Mouse (Mus musculus) limb, embryonic 13.5 days (tissue): Measurements from ENCODE around the gene Snai1. TPM values are rescaled to one million over a fixed set of nuclear protein-coding genes. Genes with fewer than 3 reads are reported as not detected.

Experiments
- ATAC-seq: fragments of 200-750 bp; cut with Nextera tagmentation; 2 replicates; pipeline ENCODE4 v1.8.0; 2017; ENCODE audit warnings: low read depth, moderate number of reproducible peaks, moderate TSS enrichment; ENCODE audit not compliant: low FRiP score
- H3K27ac ChIP-seq: fragments of 300-500 bp; sonication (generic); 2 replicates; pipeline ENCODE4 v1.5.1; 2015; ENCODE audit warnings: inconsistent platforms, mild to moderate bottlenecking, moderate library complexity
- H3K27me3 ChIP-seq: fragments of 300-500 bp; sonication (generic); 2 replicates; pipeline ENCODE4 v1.6.1; 2015; ENCODE audit warnings: mild to moderate bottlenecking, inconsistent platforms
- H3K36me3 ChIP-seq: fragments of 300-500 bp; sonication (generic); 2 replicates; pipeline ENCODE4 v1.6.1; 2015; ENCODE audit warnings: inconsistent platforms, mild to moderate bottlenecking, moderate library complexity
- H3K4me1 ChIP-seq: fragments of 300-500 bp; sonication (generic); 2 replicates; pipeline ENCODE4 v1.6.1; 2015; ENCODE audit warnings: inconsistent platforms
- H3K4me2 ChIP-seq: fragments of 300-500 bp; sonication (generic); replicated peaks from 2 replicates; pipeline ENCODE4 v1.6.1; 2015; ENCODE audit warnings: inconsistent platforms, mild to moderate bottlenecking, moderate library complexity
- H3K4me3 ChIP-seq: fragments of 300-500 bp; sonication (generic); 2 replicates; pipeline ENCODE4 v1.5.1; 2015; ENCODE audit warnings: moderate library complexity, mild to moderate bottlenecking, inconsistent platforms
- H3K9ac ChIP-seq: fragments of 300-500 bp; sonication (generic); 2 replicates; pipeline ENCODE4 v1.6.1; 2015; ENCODE audit warnings: mild to moderate bottlenecking, inconsistent platforms
- H3K9me3 ChIP-seq: fragments of 300-500 bp; sonication (generic); 2 replicates; pipeline ENCODE4 v1.6.1; 2016; ENCODE audit warnings: inconsistent platforms
- WGBS: fragments of 180-500 bp; shearing (Covaris S2); methylation state at CpG from one replicate; pipeline ENCODE4 v1.1.7; 2015; 5-methylcytosine and 5-hydroxymethylcytosine counted together
- polyA plus RNA-seq: library from polyadenylated mRNA; unstranded; fragments of >200 nt; fragmentation: Nextera tagmentation; extraction: Ambion mirVana; gene quantifications from 2 replicates; pipeline ENCODE4 v1.2.1, GENCODE M21; 2015

Gene Snai1
- polyA plus RNA-seq, 1 experiment from 2014 or later, result 72.6 TPM

DNA sequence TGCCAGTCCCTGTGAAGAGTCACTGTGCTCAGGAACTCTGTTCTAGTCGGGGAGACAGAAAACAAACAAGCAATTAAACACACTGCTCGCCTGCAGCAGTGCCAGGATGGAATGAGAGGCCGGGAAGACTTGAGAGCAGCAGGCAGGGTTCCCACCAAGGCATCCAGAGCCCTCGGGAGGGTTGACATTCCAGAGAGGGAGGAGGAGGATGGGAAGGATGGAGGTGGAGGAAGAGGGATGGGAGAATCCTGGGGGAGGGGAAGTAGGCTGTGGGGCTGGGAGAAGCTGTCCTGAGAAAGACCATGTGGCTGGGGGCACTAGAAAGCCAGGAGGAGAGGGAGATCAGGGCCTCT, 6.0 kb downstream of the Snai1 start:
- Histone ChIP-seq H3K9me3 (no peaks in the 10 kb centered on the region), H3K9ac (peak overlapping the region; percentile 81; the same call in 1 of the 2 replicates), H3K36me3 (peaks cover 26% of the 10 kb centered on the region), H3K4me1 (peaks cover 74% of the 10 kb centered on the region), H3K27ac (peak overlapping the region; percentile 96), H3K4me3 (no peak overlapping the region), H3K4me2 (peak overlapping the region; percentile 92), H3K27me3 (no peaks in the 10 kb centered on the region)
- 3% methylated on average over 4 of the region's 4 CpGs for WGBS
- ATAC-seq, result no peak

DNA sequence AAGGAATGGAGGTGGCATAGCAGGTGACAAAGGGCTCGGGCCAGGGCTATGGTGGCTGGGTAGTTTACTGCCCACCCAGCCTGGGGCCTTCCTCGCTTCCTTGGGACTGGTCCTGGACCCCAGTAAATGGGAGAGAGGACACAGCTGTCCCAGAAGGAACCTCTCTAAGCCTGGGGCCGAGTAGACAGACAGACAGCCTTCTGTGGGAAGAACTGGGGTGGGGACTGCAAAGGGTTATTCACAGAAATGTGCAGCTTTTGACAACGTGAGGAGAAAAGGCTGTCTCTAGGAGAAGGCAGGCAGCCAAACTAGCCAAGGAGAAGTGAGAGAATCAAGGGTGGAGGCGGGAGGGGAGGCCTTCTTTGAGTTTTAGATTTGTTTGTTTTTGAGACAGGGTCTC, 6.5 kb downstream of the Snai1 start:
- peaks cover 26% of the 10 kb centered on the region for H3K36me3 ChIP-seq
- no peaks in the 10 kb centered on the region for H3K9me3 ChIP-seq
- 46% methylated on average over 5 of the region's 5 CpGs for WGBS
- no peaks in the 10 kb centered on the region for H3K27me3 ChIP-seq
- no peak overlapping the region for H3K4me3 ChIP-seq
- H3K9ac ChIP-seq, result peak overlapping the region; percentile 81; the same call in 1 of the 2 replicates
- no peak for ATAC-seq
- H3K27ac ChIP-seq, result peak overlapping the region; percentile 96
- no peak overlapping the region; the same call in 1 of the 2 replicates for H3K4me2 ChIP-seq
- H3K4me1 ChIP-seq, result peaks cover 69% of the 10 kb centered on the region

- Histone ChIP-seq H3K4me2 (no peak overlapping the region), H3K36me3 (peaks cover 16% of the 10 kb centered on the region), H3K9me3 (no peaks in the 10 kb centered on the region), H3K4me1 (peaks cover 48% of the 10 kb centered on the region), H3K27me3 (no peaks in the 10 kb centered on the region), H3K27ac (peak overlapping the region; percentile 85), H3K9ac (peak overlapping the region; percentile 4; the same call in 1 of the 2 replicates), H3K4me3 (no peak overlapping the region)
- ATAC-seq, result no peak
- WGBS, result 49% methylated on average over 18 of the region's 18 CpGs
These were observed 8.6 kb downstream of the Snai1 start for GRCm38 (mm10) chr2:167546447-167547195.

GRCm38 (mm10) chr2:167547444-167547843, 9.4 kb downstream of the Snai1 start:
- no peak for ATAC-seq
- WGBS, result 65% methylated on average over 8 of the region's 8 CpGs
- H3K27ac ChIP-seq, result peak overlapping the region; percentile 85

GRCm38 (mm10) chr2:167548961-167549360, 11.0 kb downstream of the Snai1 start:
- Histone ChIP-seq H3K4me1 (peaks cover 35% of the 10 kb centered on the region), H3K27ac (no peak overlapping the region), H3K4me2 (no peak overlapping the region), H3K36me3 (no peaks in the 10 kb centered on the region), H3K9me3 (no peaks in the 10 kb centered on the region), H3K4me3 (no peak overlapping the region), H3K27me3 (no peaks in the 10 kb centered on the region), H3K9ac (no peak overlapping the region)
- 71% methylated on average over 7 of the region's 7 CpGs for WGBS
- no peak for ATAC-seq

More at GRCm38 (mm10) chr2:167547444-167547843, 9.4 kb downstream of the Snai1 start:
- Histone ChIP-seq H3K4me3 (no peak overlapping the region), H3K36me3 (peaks cover 7% of the 10 kb centered on the region), H3K9me3 (no peaks in the 10 kb centered on the region), H3K4me1 (peaks cover 40% of the 10 kb centered on the region), H3K4me2 (no peak overlapping the region), H3K27me3 (no peaks in the 10 kb centered on the region), H3K9ac (no peak overlapping the region)

GRCm38 (mm10) chr2:167550341-167550854, 12.4 kb downstream of the Snai1 start:
- H3K9ac ChIP-seq, result no peak overlapping the region

DNA sequence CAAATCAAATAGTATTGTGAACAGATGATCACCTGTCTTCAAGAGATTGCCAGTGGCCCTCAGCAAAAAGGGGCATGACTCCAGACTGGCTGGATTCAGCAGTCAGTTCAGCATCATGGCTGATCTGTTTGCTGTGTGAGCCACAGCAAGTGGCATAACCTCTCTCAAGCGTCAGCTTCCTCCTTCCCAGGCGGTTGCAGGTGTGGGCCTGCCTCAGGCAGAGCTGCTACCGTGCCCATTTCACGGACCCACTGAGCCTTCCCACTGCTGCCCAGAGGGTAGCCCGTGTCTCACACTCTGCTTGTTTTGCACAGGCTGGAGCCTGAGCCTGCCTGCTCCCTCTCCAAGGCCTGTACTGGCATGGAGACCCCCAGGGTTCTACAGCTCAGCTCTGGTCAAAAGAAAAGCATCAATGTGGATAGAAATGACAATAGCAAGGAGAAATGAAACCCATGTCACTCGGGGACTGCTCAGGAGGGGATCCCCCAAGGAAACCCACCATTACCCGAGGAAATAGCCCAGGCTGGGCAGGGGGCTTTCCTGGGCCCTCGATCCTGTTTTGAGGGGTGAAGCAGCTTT, 13.4 kb downstream of the Snai1 start:
- Histone ChIP-seq H3K4me3 (no peak overlapping the region), H3K4me1 (peaks cover 28% of the 10 kb centered on the region), H3K27me3 (no peaks in the 10 kb centered on the region), H3K27ac (no peak overlapping the region), H3K9ac (no peak overlapping the region), H3K4me2 (no peak overlapping the region), H3K9me3 (no peaks in the 10 kb centered on the region), H3K36me3 (no peaks in the 10 kb centered on the region)
- ATAC-seq, result no peak
- WGBS, result 65% methylated on average over 8 of the region's 8 CpGs

More at GRCm38 (mm10) chr2:167550341-167550854, 12.4 kb downstream of the Snai1 start:
- WGBS, result 70% methylated on average over 8 of the region's 8 CpGs
- no peaks in the 10 kb centered on the region for H3K27me3 ChIP-seq
- no peaks in the 10 kb centered on the region for H3K9me3 ChIP-seq
- ATAC-seq, result no peak
- no peak overlapping the region for H3K4me3 ChIP-seq
- peaks cover 33% of the 10 kb centered on the region for H3K4me1 ChIP-seq
- no peak overlapping the region for H3K27ac ChIP-seq
- H3K36me3 ChIP-seq, result no peaks in the 10 kb centered on the region
- no peak overlapping the region for H3K4me2 ChIP-seq

DNA sequence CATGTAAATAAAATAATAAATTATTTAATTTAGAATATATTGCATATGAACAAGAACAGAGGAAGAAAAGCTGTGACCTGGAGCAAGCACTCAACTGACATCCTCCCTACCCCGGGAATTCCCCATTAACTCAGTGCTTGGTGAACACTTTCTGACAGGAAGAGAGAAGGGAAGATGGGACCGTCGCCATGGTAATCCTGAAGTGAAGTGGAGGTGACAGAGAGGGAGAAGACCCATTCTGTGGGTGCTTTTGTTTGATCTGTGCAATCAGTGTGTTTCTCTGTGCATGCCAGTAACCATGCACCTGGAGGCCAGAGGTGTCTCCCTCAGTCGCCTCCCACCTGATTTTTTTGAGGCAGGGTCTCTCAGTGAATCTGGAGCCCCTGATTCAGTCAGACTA, 14.3 kb downstream of the Snai1 start:
- H3K27me3 ChIP-seq, result no peaks in the 10 kb centered on the region
- peaks cover 20% of the 10 kb centered on the region for H3K4me1 ChIP-seq
- no peaks in the 10 kb centered on the region for H3K9me3 ChIP-seq
- no peak overlapping the region for H3K9ac ChIP-seq
- H3K4me2 ChIP-seq, result no peak overlapping the region
- no peak overlapping the region for H3K4me3 ChIP-seq
- H3K27ac ChIP-seq, result no peak overlapping the region
- no peak for ATAC-seq
- 81% methylated on average over 4 of the region's 4 CpGs for WGBS
- no peaks in the 10 kb centered on the region for H3K36me3 ChIP-seq

GRCm38 (mm10) chr2:167552927-167553402, 15.0 kb downstream of the Snai1 start:
- H3K9me3 ChIP-seq, result no peaks in the 10 kb centered on the region
- no peak overlapping the region for H3K4me2 ChIP-seq
- peaks cover 18% of the 10 kb centered on the region for H3K4me1 ChIP-seq
- 15% methylated on average over 11 of the region's 11 CpGs for WGBS
- H3K36me3 ChIP-seq, result no peaks in the 10 kb centered on the region
- H3K4me3 ChIP-seq, result no peak overlapping the region
- 0 out of 2 replicates have a peak, but pooled peaks have one; percentile 30 for ATAC-seq
- peak overlapping the region; percentile 28 for H3K27ac ChIP-seq
- H3K27me3 ChIP-seq, result no peaks in the 10 kb centered on the region
- no peak overlapping the region for H3K9ac ChIP-seq

DNA sequence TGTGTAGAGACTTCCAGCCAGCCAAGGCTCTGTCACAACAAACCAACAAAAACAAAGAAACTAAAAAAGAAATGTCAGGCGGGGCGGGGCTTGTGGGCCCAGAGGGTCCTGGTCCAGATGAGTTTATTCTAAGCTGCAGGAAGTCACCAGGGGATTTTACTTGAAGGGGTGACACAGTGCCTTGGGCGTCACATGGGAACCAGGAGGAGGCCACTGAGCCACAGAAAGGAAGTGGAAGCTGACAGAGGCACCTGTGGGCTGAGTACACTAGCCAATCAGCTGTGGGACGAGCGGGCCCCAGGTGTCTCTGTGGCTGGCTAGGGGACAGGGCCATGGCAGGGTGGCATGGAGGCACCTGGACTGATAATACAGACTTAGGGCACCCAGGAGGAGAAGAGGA, 17.8 kb downstream of the Snai1 start:
- Histone ChIP-seq H3K36me3 (no peaks in the 10 kb centered on the region), H3K4me1 (peaks cover 42% of the 10 kb centered on the region), H3K27me3 (no peaks in the 10 kb centered on the region), H3K4me3 (no peak overlapping the region), H3K9ac (no peak overlapping the region), H3K9me3 (no peaks in the 10 kb centered on the region), H3K27ac (no peak overlapping the region), H3K4me2 (no peak overlapping the region)
- WGBS, result 90% methylated on average over 5 of the region's 5 CpGs
- ATAC-seq, result no peak

GRCm38 (mm10) chr2:167559413-167559812, 21.4 kb downstream of the Snai1 start:
- Histone ChIP-seq H3K27ac (peak overlapping the region; percentile 87), H3K4me3 (peak overlapping the region; percentile 18), H3K4me2 (peak overlapping the region; percentile 61), H3K36me3 (no peaks in the 10 kb centered on the region), H3K9ac (peak overlapping the region; percentile 57), H3K4me1 (peaks cover 68% of the 10 kb centered on the region), H3K27me3 (no peaks in the 10 kb centered on the region), H3K9me3 (no peaks in the 10 kb centered on the region)
- ATAC-seq, result peak; percentile 64
- WGBS, result 4% methylated on average over 27 of the region's 27 CpGs

GRCm38 (mm10) chr2:167562101-167562500, 24.1 kb downstream of the Snai1 start:
- Histone ChIP-seq H3K4me1 (peaks cover 83% of the 10 kb centered on the region), H3K27ac (peak overlapping the region; percentile 95), H3K9ac (no peak overlapping the region), H3K27me3 (no peaks in the 10 kb centered on the region), H3K4me3 (no peak overlapping the region), H3K36me3 (no peaks in the 10 kb centered on the region), H3K9me3 (no peaks in the 10 kb centered on the region), H3K4me2 (peak overlapping the region; percentile 41)
- no peak for ATAC-seq
- 6% methylated on average over 8 of the region's 8 CpGs for WGBS
